Mouse (Mus musculus): ENCODE measurements around the gene Maml2.

Maml2 gene

GRCm38 (mm10) chr9:13671125-13671769 is 373.5 kb downstream of the Maml2 start:
- DNase-seq (ENCODE audit: low spot score in 2 of 2) = no peak

- DNase-seq (ENCODE audit: low spot score in 2 of 2) = no peak
Observed at GRCm38 (mm10) chr9:13673304-13673703, 375.5 kb downstream of the Maml2 start.

DNA sequence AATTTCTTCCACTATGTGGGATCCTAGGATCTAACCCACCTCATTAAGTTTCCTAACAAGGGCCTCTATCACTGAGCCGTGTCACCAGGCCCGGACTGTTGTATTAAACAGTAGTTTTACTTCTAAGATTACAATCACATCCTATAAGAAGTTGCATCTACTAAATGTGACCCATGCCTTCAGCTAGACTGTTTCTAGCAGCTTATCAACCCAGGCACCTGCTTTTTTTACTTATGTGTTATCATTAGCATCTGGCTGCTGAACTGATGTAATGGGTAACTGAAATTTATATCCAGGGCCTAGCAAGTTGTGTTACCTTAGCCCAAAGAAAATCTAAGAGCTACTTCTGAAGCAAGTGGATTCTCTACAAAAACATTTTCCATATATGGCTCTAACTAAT is 380.3 kb downstream of the Maml2 start:
- DNase-seq (ENCODE audit: low spot score in 2 of 2) = no peak

- no peak for DNase-seq (ENCODE audit: low spot score in 2 of 2)
Observed at GRCm38 (mm10) chr9:13679696-13680095, 381.9 kb downstream of the Maml2 start.

DNA sequence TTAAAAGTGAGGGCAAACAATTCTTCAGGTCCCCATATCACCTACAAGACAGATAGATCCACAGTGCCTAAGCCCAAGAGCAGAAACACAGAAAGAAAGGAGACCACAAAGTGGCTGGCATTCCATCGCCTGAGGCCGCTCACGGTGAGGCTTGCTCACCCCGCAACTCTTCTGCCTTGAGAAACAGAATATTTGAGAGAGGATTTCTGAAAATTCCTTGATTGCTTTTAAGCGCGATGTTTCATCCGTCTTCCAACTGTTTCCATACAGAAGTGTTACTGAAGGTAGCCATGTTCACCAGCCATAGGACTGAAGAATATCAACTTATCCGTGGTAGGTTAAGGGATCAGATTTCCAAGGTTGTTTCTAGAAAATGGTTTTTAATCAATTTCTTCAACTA is 383.4 kb downstream of the Maml2 start:
- DNase-seq (ENCODE audit: low spot score in 2 of 2) = no peak

- no peak for DNase-seq (ENCODE audit: low spot score in 2 of 2)
Observed at GRCm38 (mm10) chr9:13681581-13682038, 383.9 kb downstream of the Maml2 start.

DNA sequence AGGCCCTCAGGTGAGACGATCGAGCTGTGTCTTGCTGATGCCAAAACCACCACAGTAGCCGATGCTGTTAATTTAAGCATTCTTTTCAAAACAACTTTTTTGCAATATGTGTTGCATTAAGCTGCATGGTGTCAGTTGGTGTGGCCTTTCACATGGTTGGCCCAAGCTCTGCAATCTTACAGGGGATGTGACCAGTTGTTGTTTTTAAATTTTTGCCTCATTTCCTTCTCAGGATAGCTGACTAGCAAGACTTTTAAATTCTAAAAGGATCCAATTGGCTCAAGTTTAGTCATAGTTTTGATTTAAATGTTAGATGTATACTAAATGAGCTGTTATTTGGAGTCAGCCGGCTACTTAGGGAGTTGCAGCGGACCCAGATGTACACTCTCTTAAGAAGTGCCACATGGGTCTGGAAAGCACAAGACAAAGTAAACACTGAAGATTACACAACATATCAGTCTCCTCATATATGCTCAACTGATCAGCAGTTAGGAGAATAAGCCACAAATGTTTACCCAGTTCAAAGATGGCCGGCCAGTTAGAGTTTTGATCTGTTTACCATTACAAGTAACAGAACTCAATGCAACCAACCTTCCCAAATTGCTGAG is 386.7 kb downstream of the Maml2 start:
- no peak for DNase-seq (ENCODE audit: low spot score in 2 of 2)

DNA sequence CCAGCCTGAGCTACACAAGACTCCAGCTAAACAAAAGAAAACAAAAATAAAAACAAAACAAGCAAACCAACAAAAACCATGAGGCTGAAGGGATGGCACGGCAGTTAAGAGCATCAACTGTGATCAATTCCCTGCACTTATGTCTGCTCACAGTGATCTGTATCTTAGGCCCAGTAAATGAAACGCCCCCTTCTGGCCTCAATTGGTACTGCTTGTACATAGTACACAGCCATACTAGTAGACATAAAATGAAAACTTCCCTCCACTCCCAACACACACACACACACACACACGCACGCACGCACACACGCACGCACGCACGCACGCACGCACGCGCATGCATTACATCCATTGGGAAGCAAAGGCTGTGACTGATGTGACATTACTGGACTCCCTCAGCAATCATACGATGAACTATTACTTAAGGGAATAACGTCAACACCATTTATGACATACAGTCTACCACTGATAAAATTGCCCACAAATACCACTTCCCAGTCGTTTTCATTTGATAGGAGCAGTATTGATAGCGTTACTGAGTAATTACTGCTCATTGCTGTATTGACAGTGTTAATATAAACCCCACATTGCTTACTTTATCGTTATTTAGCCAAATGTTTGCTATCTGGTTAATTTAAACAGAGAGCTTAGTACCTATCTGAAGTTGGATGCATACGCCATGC is 389.4 kb downstream of the Maml2 start:
- DNase-seq (ENCODE audit: low spot score in 2 of 2) = peak in 1 of 2 experiments; percentile 42

- no peak for DNase-seq (ENCODE audit: low spot score in 2 of 2)
Observed at GRCm38 (mm10) chr9:13688997-13689396, 391.2 kb downstream of the Maml2 start.

DNA sequence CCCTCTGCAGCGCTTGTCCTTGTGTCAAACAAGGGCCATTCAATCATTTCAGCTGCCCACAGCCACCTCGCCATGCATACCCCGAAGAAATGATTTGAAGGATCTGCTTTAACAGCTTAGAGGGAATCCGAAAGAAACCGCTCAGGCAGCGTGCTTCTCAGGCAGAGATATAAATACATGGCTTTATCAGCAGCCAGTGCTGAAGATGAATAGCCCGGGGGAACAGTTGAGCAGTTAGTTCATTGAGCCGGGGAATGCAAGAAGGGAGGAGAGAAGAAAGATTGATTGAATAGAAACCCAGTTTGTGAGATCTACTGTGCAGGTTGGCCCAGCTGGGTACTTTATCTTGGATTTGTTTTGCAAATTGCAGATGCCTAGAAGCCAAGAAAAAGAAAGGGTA is 392.6 kb downstream of the Maml2 start:
- no peak for DNase-seq (ENCODE audit: low spot score in 2 of 2)

DNA sequence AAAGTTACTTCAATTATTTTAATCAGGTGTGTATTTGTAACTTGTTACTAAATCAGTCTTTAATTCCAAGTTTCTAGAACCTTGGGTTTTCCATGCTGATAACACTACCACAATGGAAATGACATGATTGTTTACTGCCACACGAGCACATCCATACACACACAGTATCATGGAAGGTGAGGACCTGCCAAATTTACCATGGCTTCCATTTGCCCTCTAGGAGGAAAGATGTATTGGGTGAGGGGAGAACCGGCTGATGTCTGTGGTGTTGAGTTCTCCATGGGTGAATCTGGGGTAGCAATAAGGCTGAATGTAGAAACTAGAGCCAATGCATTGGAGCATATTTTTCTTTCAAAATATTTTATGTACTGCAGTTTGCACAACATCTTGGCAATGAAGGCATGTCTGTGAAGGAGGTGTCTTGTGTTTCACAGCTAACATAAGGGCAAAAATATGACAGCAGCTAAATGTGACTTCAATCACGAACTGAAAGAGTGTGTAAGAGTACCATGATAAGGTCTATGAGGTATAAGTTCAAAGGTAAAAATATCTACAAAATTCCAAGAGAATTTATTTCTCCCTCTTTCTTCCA is 396.0 kb downstream of the Maml2 start:
- no peak for DNase-seq (ENCODE audit: low spot score in 2 of 2)

- DNase-seq (ENCODE audit: low spot score in 2 of 2) = no peak
Observed at GRCm38 (mm10) chr9:13694293-13694692, 396.5 kb downstream of the Maml2 start.

DNA sequence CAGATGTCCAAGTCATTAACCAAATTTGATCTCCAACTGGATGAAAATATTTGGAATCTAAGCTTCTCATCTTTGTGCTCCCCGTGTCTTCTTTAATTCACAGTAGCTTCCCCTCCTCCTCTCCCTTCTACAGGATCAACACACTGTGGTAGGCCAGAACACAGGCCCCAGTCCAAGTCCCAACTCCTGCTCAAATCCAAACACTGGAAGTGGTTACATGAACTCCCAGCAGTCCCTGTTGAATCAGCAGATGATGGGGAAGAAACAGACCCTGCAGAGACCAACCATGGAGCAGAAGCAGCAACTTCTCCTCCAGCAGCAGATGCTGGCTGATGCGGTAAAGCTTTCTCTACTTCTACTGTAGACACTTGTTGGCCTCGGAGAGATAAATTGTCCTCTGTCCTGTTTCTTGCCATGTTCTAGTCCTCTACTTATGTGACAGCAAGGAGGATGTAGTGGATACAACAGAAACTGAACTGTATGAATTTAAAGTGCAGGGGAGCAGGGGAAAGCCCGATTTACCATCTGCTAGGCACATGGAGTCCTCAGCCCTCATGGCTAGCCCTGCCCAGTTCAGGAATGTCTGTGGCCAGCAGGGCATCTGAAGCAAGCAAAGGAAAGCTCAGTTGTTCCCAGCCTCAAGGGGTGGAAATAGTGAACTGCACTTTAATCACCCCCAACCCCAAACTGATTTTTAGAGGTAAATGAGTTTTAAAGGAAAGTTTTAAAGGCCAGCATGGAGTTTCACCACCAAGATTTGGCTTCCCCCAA is 399.5 kb downstream of the Maml2 start:
- no peak for DNase-seq (ENCODE audit: low spot score in 2 of 2)

- DNase-seq (ENCODE audit: low spot score in 2 of 2) = no peak
Observed at GRCm38 (mm10) chr9:13697869-13698268, 400.1 kb downstream of the Maml2 start.

- DNase-seq (ENCODE audit: low spot score in 2 of 2) = no peak
Observed at GRCm38 (mm10) chr9:13699061-13699780, 401.5 kb downstream of the Maml2 start.

- DNase-seq (ENCODE audit: low spot score in 2 of 2) = no peak
Observed at GRCm38 (mm10) chr9:13699781-13700116, 402.0 kb downstream of the Maml2 start.

DNA sequence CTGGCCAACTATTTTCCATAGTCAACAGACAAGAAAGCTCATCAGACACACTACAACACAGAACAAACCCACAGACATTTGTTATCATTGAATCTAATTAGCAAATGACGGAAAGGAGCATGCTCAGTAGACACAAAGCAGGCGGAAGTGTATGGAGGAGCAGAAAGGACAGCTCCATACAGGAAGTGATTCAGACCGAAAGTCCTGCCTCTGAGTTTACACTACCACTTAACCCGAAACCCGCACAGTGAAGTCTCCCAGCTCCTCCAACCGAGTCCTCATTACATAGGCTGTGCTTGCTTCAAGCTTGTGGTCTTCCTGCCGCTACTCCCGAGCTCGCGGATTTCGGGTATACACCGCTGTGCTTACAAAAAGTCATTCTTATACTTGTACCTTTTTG is 404.0 kb downstream of the Maml2 start:
- DNase-seq (ENCODE audit: low spot score in 2 of 2) = no peak

DNA sequence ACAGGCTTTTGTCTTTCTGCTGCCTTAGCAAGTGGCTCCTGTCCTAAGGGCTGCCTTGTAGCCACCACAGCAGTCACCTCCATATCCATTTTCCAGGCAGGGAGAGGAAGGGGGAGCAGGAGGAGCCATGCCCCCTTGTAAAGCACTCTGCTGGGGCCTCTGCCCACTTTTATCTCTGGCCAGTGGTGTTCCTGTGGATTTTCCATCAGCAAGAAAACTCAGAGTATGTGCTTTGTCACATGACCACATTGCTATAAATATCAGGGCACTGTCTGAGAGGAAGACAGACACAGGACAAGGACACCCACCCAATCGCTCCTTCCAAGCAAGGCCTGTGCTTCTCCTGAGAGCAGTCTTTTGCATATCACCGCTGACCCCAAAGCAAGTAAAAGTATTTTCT is 405.3 kb downstream of the Maml2 start:
- DNase-seq (ENCODE audit: low spot score in 2 of 2) = no peak

DNA sequence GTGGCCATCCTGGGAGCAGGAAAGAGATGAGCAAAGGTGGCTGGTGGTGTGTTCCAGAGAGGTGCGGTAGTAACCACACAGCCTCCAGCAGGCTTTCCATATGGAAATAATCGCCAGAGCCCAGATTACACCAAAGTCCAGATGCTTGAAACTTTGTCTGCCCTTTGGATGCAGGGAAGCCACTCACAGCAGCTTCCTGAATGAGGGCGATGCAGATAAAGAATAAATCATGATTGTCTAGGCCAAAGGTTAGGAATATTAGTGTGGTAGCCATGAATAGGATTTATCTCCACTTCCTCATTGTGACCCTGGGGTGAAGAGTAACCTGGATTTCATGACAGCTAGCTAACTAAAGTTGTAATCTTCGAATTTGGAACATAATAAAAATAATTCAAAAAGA is 407.2 kb downstream of the Maml2 start:
- no peak for DNase-seq (ENCODE audit: low spot score in 2 of 2)

DNA sequence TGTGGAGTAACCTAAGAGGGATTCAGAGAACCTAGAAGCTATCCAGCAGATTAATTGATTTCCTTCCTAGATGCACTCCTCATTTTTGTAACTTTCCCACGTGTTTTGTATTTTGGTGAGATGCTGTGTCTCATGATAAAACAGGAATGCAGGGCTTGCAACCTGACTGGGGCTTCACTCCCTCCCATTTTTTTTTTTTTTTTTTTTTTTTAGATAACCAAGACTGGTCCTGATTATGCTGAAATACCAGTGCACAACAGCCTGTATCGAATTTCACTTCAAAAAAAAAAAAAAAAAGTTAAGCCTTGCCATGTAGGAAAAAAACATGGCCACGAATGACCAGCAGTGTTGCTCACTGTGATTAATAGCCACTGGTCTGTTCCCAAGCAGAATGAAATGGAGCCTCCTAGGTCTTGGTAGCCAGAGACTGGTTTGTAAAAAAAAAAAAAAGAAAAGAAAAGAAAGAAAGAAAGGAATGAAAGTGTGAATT is 409.4 kb downstream of the Maml2 start:
- DNase-seq (ENCODE audit: low spot score in 2 of 2) = no peak

DNA sequence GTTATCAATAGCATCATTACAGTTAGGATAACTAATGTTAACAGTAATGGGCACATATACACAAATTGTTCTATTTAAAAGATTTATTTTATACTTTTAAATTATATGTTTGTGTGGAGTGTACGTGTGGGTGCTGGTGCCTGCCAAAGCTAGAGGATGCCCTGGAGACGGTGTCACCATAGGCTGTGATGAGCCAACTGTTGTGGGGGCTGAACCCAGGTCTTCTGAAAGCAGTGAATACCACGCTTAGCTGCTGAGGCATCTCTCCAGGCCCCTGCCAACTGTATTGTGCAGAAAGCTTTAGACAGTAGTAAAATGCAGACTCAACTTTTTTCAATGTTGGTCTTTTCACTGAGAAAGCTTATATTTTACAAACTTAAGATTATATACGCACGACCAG is 411.7 kb downstream of the Maml2 start:
- no peak for DNase-seq (ENCODE audit: low spot score in 2 of 2)
